ENCODE assay signal across 16 mouse cellular contexts in the genomic region with DNA sequence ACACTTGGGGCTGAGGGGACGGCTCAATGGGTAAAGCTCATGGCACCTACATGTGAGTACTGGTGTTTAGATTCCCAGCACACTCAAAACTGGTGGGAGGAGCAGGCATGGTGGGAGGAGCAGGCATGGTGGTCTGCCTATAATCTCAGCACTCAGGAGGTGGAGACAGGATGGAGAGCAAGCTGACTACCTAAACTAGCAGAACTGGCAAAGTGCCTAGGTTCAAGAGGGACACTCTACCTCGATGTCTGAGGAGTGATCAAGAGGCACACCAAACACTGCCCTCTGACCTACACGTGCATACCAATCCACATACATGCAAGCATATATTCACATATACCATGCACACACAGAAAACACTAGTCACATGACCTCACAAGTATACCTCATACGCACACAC.
"Had no signal": no experiment of that assay in that cellular context is flagged by ENCODE, and none has a peak within 500 bp of the region (broad histone marks: within the 10 kb centered on the region; RNA-seq: fewer than 3 reads in every experiment).

No protein-coding gene starts in this region.

- H3K27me3 ChIP-seq: liver, embryonic 13.5 days; midbrain, embryonic 12.5 days; midbrain, embryonic 15.5 days; neural tube, embryonic 13.5 days; stomach, embryonic 15.5 days had no signal

- H3K36me3 ChIP-seq: midbrain, embryonic 12.5 days; midbrain, embryonic 15.5 days; neural tube, embryonic 13.5 days; stomach, embryonic 15.5 days had no signal

- H3K27ac ChIP-seq: left cerebral cortex, adult 2 months; liver, embryonic 13.5 days; midbrain, embryonic 12.5 days; midbrain, embryonic 15.5 days; neural tube, embryonic 13.5 days; stomach, embryonic 15.5 days had no signal

- ATAC-seq: intestine, postnatal 0 days; midbrain, embryonic 15.5 days had no signal

- H3K4me2 ChIP-seq: liver, embryonic 13.5 days; lung, embryonic 14.5 days; midbrain, embryonic 12.5 days; midbrain, embryonic 15.5 days; neural tube, embryonic 13.5 days; stomach, embryonic 15.5 days had no signal

- H3K4me1 ChIP-seq: stomach, embryonic 15.5 days had no signal

- H3K9me3 ChIP-seq: midbrain, embryonic 15.5 days; stomach, embryonic 15.5 days had no signal

- H3K4me3 ChIP-seq: left cerebral cortex, adult 2 months; liver, embryonic 13.5 days; midbrain, embryonic 12.5 days; midbrain, embryonic 15.5 days; neural tube, embryonic 13.5 days; stomach, embryonic 15.5 days had no signal

- H3K9ac ChIP-seq: liver, embryonic 13.5 days; lung, embryonic 14.5 days; midbrain, embryonic 12.5 days; midbrain, embryonic 15.5 days; neural tube, embryonic 13.5 days; stomach, embryonic 15.5 days had no signal

- DNase-seq: kidney, adult 2 months; kidney, postnatal 10 days; kidney, postnatal 36 days; layer of hippocampus, postnatal 36 days; liver, embryonic 13.5 days; lung, embryonic 14.5 days; retina, postnatal 1 day; right cerebral cortex, postnatal 25 days; spleen, adult 18-20 months; thymus, postnatal 25 days had no signal
